Mouse (Mus musculus) embryonic fibroblast, embryonic 13.5 days (primary cell): ENCODE measurements around the gene Dexi.

Experiments
- CTCF ChIP-seq: IDR thresholded peaks from 2 replicates; pipeline ENCODE4 v1.5.1; 2011; ENCODE audit warnings: mild to moderate bottlenecking, control low read depth, low read length, moderate library complexity, borderline replicate concordance; ENCODE audit not compliant: insufficient read depth
- POLR2A ChIP-seq: IDR thresholded peaks from 2 replicates; pipeline ENCODE4 v1.6.1; 2011; ENCODE audit warnings: low read depth, mild to moderate bottlenecking, control low read depth, low read length, moderate library complexity

GRCm38 (mm10) chr16:10515953-10516572 lies 26.8 kb downstream of the Dexi start:
- no peak for TF ChIP-seq CTCF
- no peak for TF ChIP-seq POLR2A
